In genomic region chr12:109473575-109473976, GRCm38 (mm10) we compare ENCODE assay signal across 10 mouse cellular contexts. TPM values are rescaled to one million over a fixed set of nuclear protein-coding genes. Genes with fewer than 3 reads are reported as not detected.
DNase-seq lines count a peak whose midpoint lies in the region; ATAC-seq and TF ChIP-seq lines count a peak whose summit lies in the region.
"Had no signal": no experiment of that assay in that cellular context is flagged by ENCODE, and none has a peak within 500 bp of the region (broad histone marks: within the 10 kb centered on the region; RNA-seq: fewer than 3 reads in every experiment).

No protein-coding gene starts in this region.

- no peak for TF ChIP-seq CTCF in intestine, postnatal 0 days (IDR thresholded peaks at IDR 0.05; ENCODE audit: low read depth)

- H3K4me2 ChIP-seq in intestine, embryonic 15.5 days (replicated peaks) = no peak overlapping the region
- H3K4me2 ChIP-seq in intestine, postnatal 0 days (replicated peaks; ENCODE audit: low read depth) = no peak overlapping the region
- H3K4me2 ChIP-seq in lung, embryonic 16.5 days (ENCODE audit: low read depth, low read length) = no peak overlapping the region

- no peaks in the 10 kb centered on the region for H3K9me3 ChIP-seq in intestine, embryonic 15.5 days
- H3K9me3 ChIP-seq in intestine, postnatal 0 days (ENCODE audit: control insufficient read depth) = no peaks in the 10 kb centered on the region
- H3K9me3 ChIP-seq in lung, embryonic 16.5 days (ENCODE audit: control insufficient read depth, low read length) = no peaks in the 10 kb centered on the region

- ATAC-seq in intestine, embryonic 15.5 days = peak; percentile 71
- no peak for ATAC-seq in intestine, postnatal 0 days
- ATAC-seq in lung, embryonic 16.5 days (ENCODE audit: low read depth) = peak; percentile 89

- peaks cover 8% of the 10 kb centered on the region for H3K4me1 ChIP-seq in intestine, embryonic 15.5 days (replicated peaks)
- H3K4me1 ChIP-seq in intestine, postnatal 0 days (replicated peaks; ENCODE audit: control insufficient read depth, insufficient read depth, low read length) = 0 out of 2 replicates have a peak, but pooled peaks cover 2% of the 10 kb centered on the region
- H3K4me1 ChIP-seq in lung, embryonic 16.5 days (replicated peaks; ENCODE audit: control insufficient read depth, insufficient read depth, low read length) = peaks cover 20% of the 10 kb centered on the region

- no peak overlapping the region for H3K4me3 ChIP-seq in intestine, embryonic 15.5 days (replicated peaks)
- H3K4me3 ChIP-seq in intestine, postnatal 0 days (ENCODE audit: low read depth, low read length) = no peak overlapping the region
- no peak overlapping the region for H3K4me3 ChIP-seq in lung, embryonic 16.5 days (ENCODE audit: low read length)

- WGBS in intestine, embryonic 15.5 days = 31% methylated on average over 6 of the region's 6 CpGs
- WGBS in intestine, postnatal 0 days = 33% methylated on average over 6 of the region's 6 CpGs
- 12% methylated on average over 6 of the region's 6 CpGs for WGBS in lung, embryonic 16.5 days

- peak; percentile 40 for DNase-seq in adrenal gland, postnatal 10 days
- no peak for DNase-seq in adrenal gland, adult 18-20 months (ENCODE audit: low spot score in 2 of 2)
- DNase-seq in Muller cell, postnatal 12 days (ENCODE audit: inconsistent ontology term) = peak; percentile 15
- no peak for DNase-seq in thymus, postnatal 25 days
- no peak for DNase-seq in layer of hippocampus, postnatal 14 days (ENCODE audit: low spot score in 2 of 2)
- DNase-seq: embryo, embryonic 11 days; kidney, adult 11 months had no signal

- H3K9ac ChIP-seq in intestine, embryonic 15.5 days = no peak overlapping the region
- no peak overlapping the region for H3K9ac ChIP-seq in intestine, postnatal 0 days (ENCODE audit: low read depth, low read length)
- no peak overlapping the region for H3K9ac ChIP-seq in lung, embryonic 16.5 days (ENCODE audit: low read length)

- H3K36me3 ChIP-seq in intestine, embryonic 15.5 days = no peaks in the 10 kb centered on the region
- H3K36me3 ChIP-seq in intestine, postnatal 0 days (ENCODE audit: control insufficient read depth, insufficient read depth) = no peaks in the 10 kb centered on the region
- H3K36me3 ChIP-seq in lung, embryonic 16.5 days (ENCODE audit: control insufficient read depth, insufficient read depth, low read length) = no peaks in the 10 kb centered on the region

- no peaks in the 10 kb centered on the region for H3K27me3 ChIP-seq in intestine, embryonic 15.5 days (replicated peaks)
- no peaks in the 10 kb centered on the region for H3K27me3 ChIP-seq in intestine, postnatal 0 days (replicated peaks; ENCODE audit: control insufficient read depth, insufficient read depth, low read length)
- H3K27me3 ChIP-seq in lung, embryonic 16.5 days (ENCODE audit: control insufficient read depth, insufficient read depth, low read depth, low read length) = no peaks in the 10 kb centered on the region

- peak overlapping the region; percentile 17; the same call in 1 of the 2 replicates for H3K27ac ChIP-seq in intestine, embryonic 15.5 days
- H3K27ac ChIP-seq in intestine, postnatal 0 days (ENCODE audit: low read depth, low read length) = no peak overlapping the region
- peak overlapping the region; percentile 41; the same call in 1 of the 2 replicates for H3K27ac ChIP-seq in lung, embryonic 16.5 days (ENCODE audit: low read length)

RNA-seq across cellular contexts. Expression of gene Dlk1, which starts 21.0 kb away (rescaled TPM):
- total RNA-seq in adrenal gland, postnatal 10 days (2021) = 100 to 1,000 TPM; 470 to 498 TPM
- 100 to 1,000 TPM; 573 to 650 TPM for total RNA-seq in adrenal gland, adult 18-20 months (2021)
- polyA plus RNA-seq in intestine, embryonic 15.5 days (2015; fragmentation: Nextera tagmentation; extraction: Ambion mirVana) = 364 and 395 TPM in 2 replicates
- polyA plus RNA-seq in intestine, postnatal 0 days (2015; fragmentation: Nextera tagmentation; extraction: Ambion mirVana) = 73.6 and 78.6 TPM in 2 replicates
- 702 and 746 TPM in 2 replicates for polyA plus RNA-seq in lung, embryonic 16.5 days (2015; fragmentation: Nextera tagmentation; extraction: Ambion mirVana)
- 1 to 10 TPM; 1.9 to 2.3 TPM for total RNA-seq in layer of hippocampus, postnatal 14 days (2021)

Comparison
In these comparisons a context has a peak if more than half of its experiments do, and no peak if none do; other contexts are left out.
1. DNase-seq: peak in adrenal gland, postnatal 10 days (single experiment) and Muller cell, postnatal 12 days (single experiment); none in adrenal gland, adult 18-20 months (0 of 2), thymus, postnatal 25 days (single experiment) and layer of hippocampus, postnatal 14 days (0 of 2).
2. RNA of gene Dlk1, which starts 21.0 kb away (total RNA-seq): 573 to 650 TPM in adrenal gland, adult 18-20 months and 470 to 498 TPM in adrenal gland, postnatal 10 days; 1.9 to 2.3 TPM in layer of hippocampus, postnatal 14 days; every median in the first group is over 100 times any median in the second.